Mouse (Mus musculus) bone marrow macrophage, adult 2 months (primary cell): ENCODE measurements around the gene Ccdc124. TPM values are rescaled to one million over a fixed set of nuclear protein-coding genes. Genes with fewer than 3 reads are reported as not detected.
"Not testable (repeated sequence)": the region's sequence is repeated elsewhere in the genome, so short reads cannot be mapped to it uniquely, and the experiment has no call there.

Experiments
- H3K27ac ChIP-seq: 2 replicates; pipeline ENCODE4 v1.5.1; 2012; ENCODE audit warnings: low read depth, low read length; ENCODE audit not compliant: insufficient read depth
- H3K4me1 ChIP-seq: 2 replicates; pipeline ENCODE4 v1.6.1; 2012; ENCODE audit warnings: low read length; ENCODE audit not compliant: control insufficient read depth, insufficient read depth
- H3K4me3 ChIP-seq: 2 replicates; pipeline ENCODE4 v1.5.1; 2012; ENCODE audit warnings: mild to moderate bottlenecking, low read length, moderate library complexity; ENCODE audit not compliant: insufficient read depth
- CTCF ChIP-seq: IDR thresholded peaks from 2 replicates; pipeline ENCODE4 v1.5.1; 2012; ENCODE audit warnings: low read depth, mild to moderate bottlenecking, low read length, moderate library complexity
- POLR2A ChIP-seq: IDR thresholded peaks from 2 replicates; pipeline ENCODE4 v1.6.1; 2012; ENCODE audit warnings: mild to moderate bottlenecking, low read depth, low read length, borderline replicate concordance
- polyA plus RNA-seq: library from polyadenylated mRNA; stranded (reverse); fragments of >200 nt; gene quantifications from 2 replicates; pipeline ENCODE4 v1.2.4, GENCODE M21; 2012; ENCODE audit not compliant: missing spikeins, insufficient read depth, insufficient read length

The Ccdc124 gene
- polyA plus RNA-seq, 1 experiment, result 35.6 TPM

DNA sequence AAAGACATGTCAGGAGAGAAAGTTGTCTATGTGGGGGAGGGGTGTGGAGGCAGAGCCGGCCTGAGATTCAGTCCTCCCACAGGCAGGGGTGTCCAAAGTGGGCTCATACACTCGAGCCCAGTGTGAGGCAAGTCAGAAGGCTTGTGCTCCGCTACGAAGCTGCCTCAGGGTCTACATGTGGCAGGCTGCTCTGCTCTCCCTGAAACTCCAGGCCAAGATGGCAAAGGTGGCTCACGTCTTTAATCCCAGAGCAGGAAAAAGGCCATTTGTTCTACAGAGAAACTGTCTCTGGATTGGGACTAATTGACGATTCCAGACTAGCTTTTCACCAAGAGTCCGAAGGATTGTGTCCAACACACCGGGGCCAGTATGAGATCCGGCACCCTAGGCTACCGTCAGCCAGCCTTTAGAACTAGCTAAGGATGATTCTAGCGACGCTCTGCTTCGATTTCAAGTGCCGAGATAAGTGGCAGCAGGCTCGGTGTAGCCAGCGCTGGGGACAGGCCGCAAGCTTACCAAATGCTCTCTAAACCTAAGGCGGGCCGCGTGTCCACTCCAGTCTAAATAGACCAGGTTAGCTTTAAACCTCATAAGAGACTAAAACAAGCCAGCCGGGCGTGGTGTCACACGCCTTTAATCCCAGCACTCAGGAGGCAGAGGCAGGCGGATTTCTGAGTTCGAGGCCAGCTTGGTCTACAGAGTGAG, 22.7 kb upstream of the Ccdc124 start:
- Histone ChIP-seq H3K4me1 (peaks cover 16% of the 10 kb centered on the region), H3K27ac (peak overlapping the region; percentile 65), H3K4me3 (peak overlapping the region; percentile 98)
- TF ChIP-seq CTCF, result no peak
- no peak for TF ChIP-seq POLR2A

DNA sequence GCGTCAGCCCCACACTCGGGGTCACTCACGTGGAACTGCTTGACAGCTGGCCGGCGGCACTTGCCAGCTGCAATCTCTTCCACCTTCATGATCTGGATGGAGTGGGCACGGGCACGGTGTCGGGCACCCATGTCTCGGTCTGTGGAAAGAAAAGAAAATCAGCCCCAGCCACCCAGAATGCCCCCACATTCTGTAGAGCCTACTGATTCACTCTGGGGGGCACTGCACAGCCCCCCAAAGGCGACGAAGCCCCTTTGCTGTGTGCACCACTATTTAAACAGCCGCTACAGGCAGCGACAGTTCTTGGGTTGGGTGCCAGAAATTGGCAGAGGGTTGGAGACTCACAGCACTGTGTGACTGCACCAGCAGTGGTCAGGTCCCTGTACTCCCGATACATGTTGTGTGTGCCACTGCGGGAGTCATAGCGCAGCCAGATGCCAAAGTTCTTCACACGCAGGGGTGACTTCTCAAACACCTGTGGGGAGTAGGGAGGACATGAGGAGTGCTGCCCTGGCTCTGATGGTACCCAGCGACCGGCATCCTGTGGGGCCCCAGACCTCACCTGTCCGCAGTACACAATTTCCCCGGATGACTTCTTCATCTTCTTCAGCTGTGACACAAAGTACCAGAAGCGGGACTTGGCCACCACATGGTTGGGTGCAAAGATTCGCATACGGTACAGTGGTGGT, 22.0 kb upstream of the Ccdc124 start:
- peaks cover 10% of the 10 kb centered on the region for H3K4me1 ChIP-seq
- H3K27ac ChIP-seq, result not testable (repeated sequence)
- H3K4me3 ChIP-seq, result peak overlapping the region; percentile 98

- Histone ChIP-seq H3K4me3 (no peak overlapping the region), H3K4me1 (peaks cover 6% of the 10 kb centered on the region; the same call in 1 of the 2 replicates), H3K27ac (no peak overlapping the region)
- no peak for TF ChIP-seq CTCF
- no peak for TF ChIP-seq POLR2A
These were observed 21.2 kb upstream of the Ccdc124 start for GRCm38 (mm10) chr8:70894771-70895545.

DNA sequence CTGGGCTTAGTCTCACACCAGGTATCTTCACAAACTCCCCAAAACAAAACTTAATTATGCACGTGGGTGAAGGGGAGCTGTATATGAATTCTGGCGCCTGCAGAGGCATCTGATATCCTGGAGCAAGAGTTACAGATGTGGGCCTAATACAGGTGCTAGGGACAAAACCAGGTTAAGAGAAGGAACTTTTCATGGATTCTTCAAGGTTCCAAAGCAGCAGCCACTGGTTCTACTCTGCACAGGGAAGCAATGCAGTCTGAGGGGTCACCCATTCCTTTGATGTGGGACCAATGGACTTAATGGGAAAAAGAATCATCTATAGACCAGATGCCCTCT, 20.6 kb upstream of the Ccdc124 start:
- TF ChIP-seq POLR2A (no peak), CTCF (no peak)
- Histone ChIP-seq H3K4me3 (no peak overlapping the region), H3K4me1 (peaks cover 6% of the 10 kb centered on the region; the same call in 1 of the 2 replicates), H3K27ac (no peak overlapping the region)

GRCm38 (mm10) chr8:70893656-70894384, 20.1 kb upstream of the Ccdc124 start:
- no peak overlapping the region for H3K27ac ChIP-seq
- H3K4me1 ChIP-seq, result peaks cover 5% of the 10 kb centered on the region; the same call in 1 of the 2 replicates
- H3K4me3 ChIP-seq, result no peak overlapping the region
- TF ChIP-seq POLR2A (peak; percentile 49; the same call in 1 of the 2 replicates), CTCF (peak; percentile 87)

GRCm38 (mm10) chr8:70892896-70893655, 19.3 kb upstream of the Ccdc124 start:
- TF ChIP-seq CTCF (no peak), POLR2A (no peak)
- H3K27ac ChIP-seq, result no peak overlapping the region
- H3K4me1 ChIP-seq, result no peaks in the 10 kb centered on the region
- H3K4me3 ChIP-seq, result no peak overlapping the region

DNA sequence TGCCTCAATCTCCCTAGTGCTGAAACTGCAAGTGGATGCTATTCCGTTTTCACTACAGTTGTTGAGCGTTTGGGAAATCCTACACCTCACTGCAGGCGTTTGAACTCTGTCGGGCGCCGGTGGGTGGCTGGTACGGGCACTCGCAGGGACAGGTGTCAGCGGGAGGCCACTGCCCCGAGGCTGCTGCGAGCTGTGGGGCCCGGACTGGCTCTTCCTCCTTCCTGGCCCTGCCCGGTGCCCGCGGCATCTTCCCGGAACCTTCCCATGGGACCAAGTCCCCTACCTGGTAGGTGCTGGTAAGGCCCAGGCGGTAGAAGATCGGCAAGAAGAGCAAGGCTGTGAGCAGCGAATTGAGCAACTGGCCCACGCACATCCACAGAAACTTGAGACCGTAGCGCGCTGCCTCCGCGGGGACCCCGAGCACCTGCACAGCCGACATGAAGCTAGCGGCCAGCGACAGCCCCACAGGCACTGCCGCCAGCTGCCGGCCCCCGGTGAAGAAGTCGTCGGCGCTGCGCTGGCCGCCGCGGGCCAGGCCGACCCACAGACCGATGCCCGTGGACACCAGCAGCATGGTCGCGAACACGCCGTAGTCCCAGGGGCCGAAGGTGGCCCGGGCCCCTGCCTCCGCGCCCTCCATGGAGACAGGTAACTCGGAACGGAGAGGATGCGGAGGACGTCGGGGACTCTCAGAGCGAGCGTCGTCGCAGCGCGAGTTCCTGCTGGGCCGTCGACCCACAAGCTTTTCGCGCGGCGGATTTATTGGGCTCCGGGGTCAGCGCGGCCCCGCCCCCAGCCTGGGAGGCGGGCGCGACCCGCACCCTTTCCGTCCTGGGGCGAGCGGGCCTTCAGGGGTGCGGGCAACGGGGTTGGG, 18.5 kb upstream of the Ccdc124 start, which contains the start of gene Slc5a5:
TSS of gene Slc5a5 (minus strand) at position 736 of the 874 bp plus-strand sequence.
- Histone ChIP-seq H3K4me1 (no peaks in the 10 kb centered on the region), H3K27ac (no peak within 1 kb of the TSS), H3K4me3 (0 out of 2 replicates have a peak within 1 kb of the TSS, but pooled peaks have one; percentile 1)
- TF ChIP-seq CTCF (no peak), POLR2A (no peak)

GRCm38 (mm10) chr8:70891356-70891755, 17.6 kb upstream of the Ccdc124 start:
- H3K4me1 ChIP-seq, result no peaks in the 10 kb centered on the region
- no peak overlapping the region for H3K27ac ChIP-seq
- TF ChIP-seq CTCF (no peak), POLR2A (no peak)
- H3K4me3 ChIP-seq, result no peak overlapping the region
